Mouse (Mus musculus) embryonic facial prominence, embryonic 11.5 days (tissue): ENCODE results near the gene Hist1h2bh. TPM values are rescaled to one million over a fixed set of nuclear protein-coding genes. Genes with fewer than 3 reads are reported as not detected.
A peak's percentile ranks its signal among the peaks of the same experiment; 100 is the strongest.
"Not testable (repeated sequence)": the region's sequence is repeated elsewhere in the genome, so short reads cannot be mapped to it uniquely, and the experiment has no call there.

ENCODE experiments used
- ATAC-seq: fragments of 200-750 bp; cut with Nextera tagmentation; replicated peaks from 2 replicates; pipeline ENCODE4 v1.8.0; 2017; ENCODE audit warnings: low read depth; ENCODE audit not compliant: insufficient number of reproducible peaks, low FRiP score, low TSS enrichment
- DNase-seq: peaks from one replicate; pipeline ENCODE4 v3.0.0-alpha.2; 2015; ENCODE audit warnings: low spot score
- H3K27ac ChIP-seq: fragments of 300-500 bp; sonication (generic); replicated peaks from 2 replicates; pipeline ENCODE4 v1.5.1; 2014; ENCODE audit warnings: mild to moderate bottlenecking, low read depth, low read length, control low read depth
- H3K27me3 ChIP-seq: fragments of 300-500 bp; sonication (generic); 2 replicates; pipeline ENCODE4 v1.6.1; 2014; ENCODE audit warnings: mild to moderate bottlenecking, low read length, moderate library complexity, mixed read lengths; ENCODE audit not compliant: control insufficient read depth, insufficient read depth
- H3K36me3 ChIP-seq: fragments of 300-500 bp; sonication (generic); replicated peaks from 2 replicates; pipeline ENCODE4 v1.6.1; 2014; ENCODE audit warnings: low read depth, mild to moderate bottlenecking, low read length, moderate library complexity, mixed read lengths; ENCODE audit not compliant: control insufficient read depth, insufficient read depth
- H3K4me1 ChIP-seq: fragments of 300-500 bp; sonication (generic); 2 replicates; pipeline ENCODE4 v1.6.1; 2014; ENCODE audit warnings: low read length, mixed read lengths; ENCODE audit not compliant: control insufficient read depth, insufficient read depth
- H3K4me2 ChIP-seq: fragments of 300-500 bp; sonication (generic); 2 replicates; pipeline ENCODE4 v1.6.1; 2014; ENCODE audit warnings: low read depth, mild to moderate bottlenecking, control low read depth, low read length, moderate library complexity
- H3K4me3 ChIP-seq: fragments of 300-500 bp; sonication (generic); 2 replicates; pipeline ENCODE4 v1.5.1; 2014; ENCODE audit warnings: low read depth, low read length, control low read depth
- H3K9ac ChIP-seq: fragments of 300-500 bp; sonication (generic); replicated peaks from 2 replicates; pipeline ENCODE4 v1.6.1; 2014; ENCODE audit warnings: mild to moderate bottlenecking, control low read depth, low read length
- H3K9me3 ChIP-seq: fragments of 300-500 bp; sonication (generic); replicated peaks from 2 replicates; pipeline ENCODE4 v1.6.1; 2016; ENCODE audit warnings: mild to moderate bottlenecking, low read length, inconsistent platforms, mixed read lengths; ENCODE audit not compliant: control insufficient read depth
- WGBS: fragments of 180-500 bp; shearing (Covaris S2); extraction: QIAGEN DNeasy Blood & Tissue Kit; methylation state at CpG from one replicate; pipeline ENCODE4 v1.1.7; 2014; 5-methylcytosine and 5-hydroxymethylcytosine counted together
- polyA plus RNA-seq: library from polyadenylated mRNA; unstranded; fragments of >200 nt; fragmentation: Nextera tagmentation; extraction: Ambion mirVana; gene quantifications from 2 replicates; pipeline ENCODE4 v1.2.1, GENCODE M21; 2014

Hist1h2bh gene
- polyA plus RNA-seq, 1 experiment from 2014 or later: 0.67 TPM

- H3K27me3 ChIP-seq: no peaks in the 10 kb centered on the region
- WGBS: 6% methylated on average over 3 of the region's 3 CpGs
- peak overlapping the region; percentile 50 for H3K4me2 ChIP-seq
- no peaks in the 10 kb centered on the region for H3K36me3 ChIP-seq
- H3K9ac ChIP-seq: peak overlapping the region; percentile 65
- no peaks in the 10 kb centered on the region for H3K9me3 ChIP-seq
- H3K4me3 ChIP-seq: peak overlapping the region; percentile 40
- no peak for ATAC-seq
- H3K27ac ChIP-seq: peak overlapping the region; percentile 92
- DNase-seq: peak; percentile 72
- no peaks in the 10 kb centered on the region for H3K4me1 ChIP-seq
Measured at GRCm38 (mm10) chr13:23550761-23551145, 7.6 kb upstream of the Hist1h2bh start.

GRCm38 (mm10) chr13:23546694-23547093 lies 3.5 kb upstream of the Hist1h2bh start:
- ATAC-seq (no peak), DNase-seq (no peak)
- Histone ChIP-seq H3K27ac (no peak overlapping the region), H3K9ac (no peak overlapping the region), H3K36me3 (no peaks in the 10 kb centered on the region), H3K4me1 (no peaks in the 10 kb centered on the region), H3K9me3 (no peaks in the 10 kb centered on the region), H3K4me3 (no peak overlapping the region), H3K27me3 (no peaks in the 10 kb centered on the region), H3K4me2 (no peak overlapping the region)
- 86% methylated on average over 5 of the region's 5 CpGs for WGBS

DNA sequence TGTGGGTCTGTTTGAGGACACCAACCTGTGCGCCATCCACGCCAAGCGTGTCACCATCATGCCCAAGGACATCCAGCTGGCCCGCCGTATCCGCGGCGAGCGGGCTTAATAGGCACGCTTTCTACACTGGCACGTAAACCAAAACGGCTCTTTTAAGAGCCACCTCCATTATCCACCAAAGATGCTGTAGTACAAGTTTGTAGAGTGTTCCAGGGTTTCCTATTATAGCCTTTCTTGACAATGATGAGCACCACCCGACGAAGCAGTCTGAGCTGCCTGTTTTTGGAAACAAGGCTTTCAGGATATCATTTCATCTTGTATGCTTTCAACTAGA lies 1.6 kb upstream of the Hist1h2bh start:
- WGBS: under 1% methylated on average over 11 of the region's 14 CpGs
- not testable (repeated sequence) for H3K4me1 ChIP-seq, H3K36me3 ChIP-seq, H3K9me3 ChIP-seq, H3K27me3 ChIP-seq, DNase-seq
- H3K27ac ChIP-seq: peak overlapping the region; percentile 80; the same call in 1 of the 2 replicates
- peak; percentile 26 for ATAC-seq
- H3K4me3 ChIP-seq: peak overlapping the region; percentile 38
- 0 out of 2 replicates have a peak overlapping the region, but pooled peaks have one; percentile 29 for H3K4me2 ChIP-seq
- peak overlapping the region; percentile 46; the same call in 1 of the 2 replicates for H3K9ac ChIP-seq

DNA sequence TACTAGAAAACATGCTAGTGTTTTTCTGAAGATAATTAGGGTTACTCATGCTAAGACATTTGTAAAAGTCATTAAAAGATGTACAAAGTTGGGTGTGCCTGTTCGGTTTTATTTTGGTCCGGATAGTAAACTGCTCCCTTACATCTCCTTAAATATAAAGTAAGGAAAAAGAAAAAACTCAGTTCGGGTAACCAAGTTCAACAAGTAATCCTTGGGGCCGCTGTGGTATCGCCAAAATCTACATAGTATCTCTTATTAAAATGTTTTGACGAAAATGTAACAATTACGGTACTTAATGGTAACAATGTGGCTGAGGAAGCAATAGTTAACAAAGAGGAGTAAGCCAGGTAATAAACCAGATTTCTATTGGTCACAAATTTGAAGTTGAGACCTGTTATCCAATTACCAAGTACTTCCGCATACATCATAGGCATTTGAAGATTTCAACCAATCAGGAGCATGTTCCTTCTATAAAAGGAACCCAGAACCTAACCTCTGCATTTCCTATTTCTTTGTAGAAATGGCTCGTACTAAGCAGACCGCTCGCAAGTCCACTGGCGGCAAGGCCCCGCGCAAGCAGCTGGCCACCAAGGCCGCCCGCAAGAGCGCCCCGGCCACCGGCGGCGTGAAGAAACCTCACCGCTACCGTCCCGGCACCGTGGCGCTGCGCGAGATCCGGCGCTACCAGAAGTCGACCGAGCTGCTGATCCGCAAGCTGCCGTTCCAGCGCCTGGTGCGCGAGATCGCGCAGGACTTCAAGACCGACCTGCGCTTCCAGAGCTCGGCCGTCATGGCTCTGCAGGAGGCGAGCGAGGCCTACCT lies 984 bp upstream of the Hist1h2bh start, which contains the start of gene Hist1h3f:
TSS of gene Hist1h3f (plus strand) at position 88 of the 822 bp plus-strand sequence.
- under 1% methylated on average over 21 of the region's 45 CpGs for WGBS
- ATAC-seq: peak; percentile 86

GRCm38 (mm10) chr13:23542225-23542980 lies 789 bp downstream of the Hist1h2bh start:
- H3K36me3 ChIP-seq, H3K4me1 ChIP-seq, H3K9me3 ChIP-seq, H3K27me3 ChIP-seq, ATAC-seq: not testable (repeated sequence)
- WGBS: 7% methylated on average over 3 of the region's 3 CpGs
- DNase-seq: peak; percentile 42
- peak overlapping the region; percentile 59 for H3K4me2 ChIP-seq
- H3K9ac ChIP-seq: peak overlapping the region; percentile 65
- H3K4me3 ChIP-seq: peak overlapping the region; percentile 45
- peak overlapping the region; percentile 83 for H3K27ac ChIP-seq

More for the DNA sequence above, 984 bp upstream of the Hist1h2bh start, which contains the start of gene Hist1h3f:
- peak within 1 kb of the TSS; percentile 45 for H3K4me3 ChIP-seq
- H3K36me3 ChIP-seq: no peaks in the 10 kb centered on the region
- peak within 1 kb of the TSS; percentile 83 for H3K27ac ChIP-seq
- H3K9ac ChIP-seq: peak within 1 kb of the TSS; percentile 65
- H3K9me3 ChIP-seq: no peaks in the 10 kb centered on the region
- H3K27me3 ChIP-seq: no peaks in the 10 kb centered on the region
- H3K4me2 ChIP-seq: peak within 1 kb of the TSS; percentile 70
- peak; percentile 97 for DNase-seq
- no peaks in the 10 kb centered on the region for H3K4me1 ChIP-seq

DNA sequence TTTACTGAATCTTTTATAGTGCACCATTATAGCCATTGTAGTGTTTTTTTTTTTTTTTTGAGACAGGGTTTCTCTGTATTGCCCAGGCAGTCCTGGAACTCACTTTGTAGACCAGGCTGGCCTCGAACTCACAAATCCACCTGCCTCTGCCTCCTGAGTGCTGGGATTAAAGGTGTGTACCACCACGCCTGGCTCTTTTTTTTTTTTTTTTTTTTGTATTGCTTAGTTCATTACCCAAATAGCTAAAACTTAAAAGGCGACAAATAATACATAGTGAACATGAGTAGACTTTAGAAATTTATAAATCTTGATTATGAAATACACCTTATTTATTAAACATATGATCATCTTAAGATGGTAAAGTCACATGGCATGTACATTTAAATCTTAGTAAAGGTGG lies 1.7 kb downstream of the Hist1h2bh start:
- no peaks in the 10 kb centered on the region for H3K27me3 ChIP-seq
- no peak overlapping the region for H3K4me2 ChIP-seq
- WGBS: 84% methylated on average over 3 of the region's 3 CpGs
- DNase-seq (no peak), ATAC-seq (no peak)
- no peaks in the 10 kb centered on the region for H3K4me1 ChIP-seq
- no peaks in the 10 kb centered on the region for H3K36me3 ChIP-seq
- H3K9me3 ChIP-seq: no peaks in the 10 kb centered on the region
- no peak overlapping the region for H3K9ac ChIP-seq
- no peak overlapping the region for H3K4me3 ChIP-seq
- no peak overlapping the region for H3K27ac ChIP-seq

DNA sequence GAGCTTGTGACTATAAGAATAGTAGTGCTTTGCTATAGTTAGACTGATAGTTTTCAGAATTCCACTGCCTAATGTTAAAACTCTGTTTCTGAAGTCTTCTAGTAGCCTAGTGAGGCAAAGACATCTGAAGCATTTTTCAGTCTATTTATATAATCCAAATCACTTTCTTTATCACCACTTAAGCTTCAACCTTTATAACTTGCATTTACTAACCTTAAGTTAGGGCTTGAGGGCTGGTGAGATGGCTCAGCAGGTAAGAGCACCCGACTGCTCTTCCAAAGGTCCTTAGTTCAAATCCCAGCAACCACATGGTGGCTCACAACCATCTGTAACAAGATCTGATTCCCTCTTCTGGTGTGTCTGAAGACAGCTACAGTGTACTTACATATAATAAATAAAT lies 3.4 kb downstream of the Hist1h2bh start:
- not testable (repeated sequence) for H3K9ac ChIP-seq, H3K27me3 ChIP-seq, DNase-seq, H3K4me1 ChIP-seq, ATAC-seq, H3K9me3 ChIP-seq, H3K4me3 ChIP-seq, H3K4me2 ChIP-seq, H3K27ac ChIP-seq, H3K36me3 ChIP-seq
- 75% methylated on average over 1 of the region's 1 CpGs for WGBS

DNA sequence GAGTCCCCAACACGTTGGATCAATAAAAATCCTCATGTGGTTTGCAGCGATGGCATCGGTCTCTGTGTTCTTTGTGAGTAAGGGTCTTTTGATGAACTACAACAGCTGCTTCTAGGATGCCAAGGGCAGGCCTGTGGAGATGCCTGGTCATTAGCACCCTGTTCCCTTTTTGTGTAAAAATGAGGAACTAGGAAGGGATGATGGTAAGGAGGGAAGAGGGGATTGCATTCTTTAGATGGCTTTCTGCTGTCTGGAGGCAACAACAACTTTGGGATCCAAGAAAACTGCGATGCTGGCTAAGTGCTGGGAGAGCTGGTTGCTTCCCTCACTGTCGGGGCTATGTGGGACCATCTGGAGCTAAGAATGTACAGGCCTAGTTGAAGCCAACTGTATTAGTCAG lies 4.9 kb downstream of the Hist1h2bh start:
- Histone ChIP-seq H3K4me1 (no peaks in the 10 kb centered on the region), H3K36me3 (no peaks in the 10 kb centered on the region), H3K9ac (no peak overlapping the region), H3K4me3 (no peak overlapping the region), H3K27me3 (no peaks in the 10 kb centered on the region), H3K27ac (no peak overlapping the region), H3K9me3 (no peaks in the 10 kb centered on the region), H3K4me2 (no peak overlapping the region)
- ATAC-seq (no peak), DNase-seq (no peak)
- 73% methylated on average over 5 of the region's 5 CpGs for WGBS
